Mouse (Mus musculus): ENCODE data around the gene Catsperd.

DNA sequence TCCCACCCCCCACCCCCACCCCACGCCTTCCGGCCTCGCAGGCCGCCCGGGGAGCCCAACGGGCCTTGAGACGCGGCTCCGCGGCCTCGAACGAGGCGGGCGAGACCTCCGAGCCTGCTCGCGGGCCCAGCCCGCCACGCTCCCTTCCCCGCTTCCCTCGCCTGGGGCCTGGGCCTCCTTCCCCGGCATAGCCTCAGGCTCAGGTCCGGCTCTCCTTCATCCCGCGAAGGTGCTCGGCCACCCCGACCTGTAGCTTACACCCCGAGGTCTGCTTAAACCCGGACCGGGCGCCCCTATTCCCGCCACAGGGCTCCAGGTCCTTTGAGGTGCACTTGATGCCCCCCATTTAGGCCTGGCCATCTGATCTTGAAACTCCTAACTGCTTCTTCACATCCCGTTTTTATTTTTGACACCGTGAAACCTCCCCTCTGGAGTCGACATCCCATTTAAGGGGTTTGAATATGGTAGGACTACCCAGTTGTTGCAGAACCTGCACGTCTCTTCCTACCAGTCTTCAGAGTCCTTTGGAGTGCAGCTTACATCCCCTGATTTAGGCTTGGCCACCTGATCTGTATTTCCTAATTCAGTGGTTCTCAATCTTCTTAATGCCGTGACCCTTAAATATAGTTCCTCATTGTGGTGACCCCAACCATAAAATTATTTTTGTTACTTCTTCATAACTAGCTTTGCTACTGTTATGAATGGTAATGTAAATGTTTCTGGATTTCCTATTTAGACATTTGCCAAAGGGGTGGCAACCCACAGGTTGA, 45.9 kb downstream of the Catsperd start:
- TF ChIP-seq CTCF (IDR thresholded peaks at IDR 0.05; ENCODE audit: insufficient read depth, low read depth, low read length) (no peak), POLR2A (IDR thresholded peaks at IDR 0.05; ENCODE audit: insufficient read depth, low read depth, low read length) (no peak)

All from olfactory bulb, adult 2 months (tissue).